Mouse (Mus musculus) lung, postnatal 0 days (tissue): ENCODE results near the gene Fscn2.

Source experiments
- CTCF ChIP-seq: IDR thresholded peaks from 2 replicates; pipeline ENCODE4 v1.5.1; 2016; ENCODE audit warnings: antibody characterized with exemption, mild to moderate bottlenecking
- EP300 ChIP-seq: IDR thresholded peaks from 2 replicates; pipeline ENCODE4 v1.6.1; 2016; ENCODE audit warnings: antibody characterized with exemption, mild to moderate bottlenecking, control low read depth

- TF ChIP-seq CTCF (no peak), EP300 (no peak)
Measured at GRCm38 (mm10) chr11:120351250-120352092, 9.9 kb upstream of the Fscn2 start.
